Mouse (Mus musculus): ENCODE data around the gene Lmbr1l. TPM values are rescaled to one million over a fixed set of nuclear protein-coding genes. Genes with fewer than 3 reads are reported as not detected.

Lmbr1l gene
- total and polyA plus RNA-seq, 3 experiments: 23.4 to 30.4 (median 27.9) TPM

DNA sequence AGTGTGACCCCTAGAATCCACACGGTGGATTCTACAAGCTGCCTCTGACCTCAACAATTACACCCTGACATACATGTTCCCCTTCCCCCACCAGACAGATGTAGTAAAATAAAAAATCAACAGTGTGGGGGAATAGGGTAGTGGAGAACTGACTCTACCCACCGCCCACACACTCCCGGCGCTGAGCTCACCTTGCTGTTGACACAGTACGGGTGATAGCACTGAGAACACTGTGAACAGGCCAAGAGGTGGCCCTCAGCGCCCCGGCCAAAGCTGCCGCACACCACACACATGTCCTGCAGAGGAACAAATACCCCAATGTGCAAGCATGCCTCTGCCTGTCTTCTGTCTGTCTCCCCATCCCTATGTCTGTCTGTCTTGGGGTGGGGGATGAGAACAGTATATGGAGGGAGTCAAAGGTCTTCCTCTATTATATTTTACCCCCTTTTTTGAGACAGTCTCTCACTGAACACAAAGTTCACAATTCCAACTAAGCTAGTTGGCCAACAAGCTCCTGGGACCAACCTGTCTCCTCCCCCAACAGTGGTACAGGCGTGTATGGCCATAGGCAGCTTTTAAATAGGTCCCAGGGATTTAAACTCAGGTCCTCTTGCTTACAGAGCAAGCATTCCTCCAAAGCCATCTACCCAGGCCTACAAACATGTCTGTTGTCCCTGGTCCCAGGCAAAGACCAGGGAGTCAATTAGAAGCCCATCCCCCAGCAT lies 58.5 kb downstream of the Lmbr1l start:
- Histone ChIP-seq H3K4me3 (replicated peaks in 1 of 3; ENCODE audit: low read depth in 2 of 3, low read length in 2 of 3, poor library complexity in 1 of 3) (no peak overlapping the region), H3K9me3 (replicated peaks; ENCODE audit: low read length) (no peaks in the 10 kb centered on the region), H3K27ac (ENCODE audit: insufficient read depth, low read depth) (no peak overlapping the region), H3K27me3 (replicated peaks) (no peaks in the 10 kb centered on the region), H3K9ac (ENCODE audit: insufficient read depth, low read depth) (no peak overlapping the region), H3K36me3 (replicated peaks in 1 of 2; ENCODE audit: control insufficient read depth in 1 of 2, insufficient read depth in 1 of 2, low read length in 1 of 2) (peaks cover 98 to 99% of the 10 kb centered on the region in 2 experiments), H3K79me2 (replicated peaks; ENCODE audit: control insufficient read depth, extremely low read depth, insufficient read depth, poor library complexity, severe bottlenecking) (no peaks in the 10 kb centered on the region; the same call in 1 of the 2 replicates), H3K4me2 (ENCODE audit: insufficient read depth, low read depth, poor library complexity, severe bottlenecking) (no peak overlapping the region), H3K4me1 (ENCODE audit: control insufficient read depth in 1 of 2, insufficient read depth in 2 of 2) (no peaks in the 10 kb centered on the region)
- dilution Hi-C loops (cut with MboI; ENCODE audit: extremely low pct_ligation_motif_present, extremely low pct_unique_long_range_greater_than_20kb, low sequenced_read_pairs): no loop called here
- TF ChIP-seq ZKSCAN1 (IDR thresholded peaks at IDR 0.05; ENCODE audit: borderline replicate concordance, low read depth, low read length) (no peak), MAZ (IDR thresholded peaks at IDR 0.05; ENCODE audit: low read depth, low read length) (no peak), BHLHE40 (IDR thresholded peaks at IDR 0.05; ENCODE audit: low read depth, low read length) (no peak), MYC (IDR thresholded peaks at IDR 0.05; ENCODE audit: low read depth, low read length) (no peak), IRF4 (IDR thresholded peaks at IDR 0.05; ENCODE audit: low read depth, low read length) (no peak), EP300 (IDR thresholded peaks at IDR 0.05; ENCODE audit: low read length) (no peak), KAT2A (IDR thresholded peaks at IDR 0.05; ENCODE audit: insufficient replicate concordance, low read length) (no peak), SMC3 (IDR thresholded peaks at IDR 0.05; ENCODE audit: low read depth, low read length) (no peak), MEF2A (IDR thresholded peaks at IDR 0.05; ENCODE audit: borderline replicate concordance, low read depth, low read length) (no peak), NRF1 (IDR thresholded peaks at IDR 0.05; ENCODE audit: low read depth, low read length) (no peak), TCF12 (IDR thresholded peaks at IDR 0.05; ENCODE audit: low read depth, low read length) (no peak), ZMIZ1 (IDR thresholded peaks at IDR 0.05; ENCODE audit: low read depth, low read length) (no peak), USF1 (IDR thresholded peaks at IDR 0.05; ENCODE audit: low read depth, low read length) (no peak), MAFK (IDR thresholded peaks at IDR 0.05; ENCODE audit: insufficient replicate concordance, low read length) (no peak)
- in situ Hi-C loops (cut with MboI; ENCODE audit: low pct_ligation_motif_present, low pct_unique_long_range_greater_than_20kb, low sequenced_read_pairs): no loop called here
- DNase-seq (ENCODE audit: extremely low read depth): no peak

- no peak for TF ChIP-seq NELFE (IDR thresholded peaks at IDR 0.05; ENCODE audit: low read depth, low read length)
- no peak for TF ChIP-seq POLR2AphosphoS2 (IDR thresholded peaks at IDR 0.05; ENCODE audit: low read depth, low read length)
- TF ChIP-seq USF2 (conservative IDR thresholded peaks at IDR 0.05; ENCODE audit: low read depth, low read length): no peak
- TF ChIP-seq TBP (conservative IDR thresholded peaks at IDR 0.05; ENCODE audit: low read depth, low read length): no peak
- TF ChIP-seq SIN3A (IDR thresholded peaks at IDR 0.05; ENCODE audit: low read length): no peak
- TF ChIP-seq TCF12 (IDR thresholded peaks at IDR 0.05; ENCODE audit: low read depth, low read length): no peak
- TF ChIP-seq JUN (IDR thresholded peaks at IDR 0.05; ENCODE audit: insufficient read depth, low read depth, low read length): no peak
- no peak for TF ChIP-seq ZC3H11A (IDR thresholded peaks at IDR 0.05; ENCODE audit: low read depth, low read length)
- TF ChIP-seq JUND (conservative IDR thresholded peaks at IDR 0.05; ENCODE audit: low read depth, low read length): no peak
- TF ChIP-seq MAZ (IDR thresholded peaks at IDR 0.05; ENCODE audit: low read depth, low read length): no peak
- TF ChIP-seq RCOR1 (conservative IDR thresholded peaks at IDR 0.05; ENCODE audit: low read depth, low read length): no peak
- no peak for TF ChIP-seq USF1 (IDR thresholded peaks at IDR 0.05; ENCODE audit: low read depth, low read length)
- no peak for TF ChIP-seq RAD21 (IDR thresholded peaks at IDR 0.05; ENCODE audit: low read depth, low read length)
- TF ChIP-seq NRF1 (IDR thresholded peaks at IDR 0.05; ENCODE audit: low read depth, low read length): no peak
- TF ChIP-seq CHD1 (IDR thresholded peaks at IDR 0.05; ENCODE audit: low read depth, low read length): no peak
- TF ChIP-seq POLR2A (IDR thresholded peaks at IDR 0.05; ENCODE audit: low read depth, low read length): no peak
- no peak overlapping the region for H3K27ac ChIP-seq (ENCODE audit: insufficient read depth, low read depth)
- dilution Hi-C loops (cut with MboI; ENCODE audit: extremely low pct_ligation_motif_present, extremely low pct_unique_long_range_greater_than_20kb, low sequenced_read_pairs) (no loop called here), in situ Hi-C loops (cut with MboI; ENCODE audit: low pct_ligation_motif_present, low pct_unique_long_range_greater_than_20kb, low sequenced_read_pairs) (no loop called here)
- no peak overlapping the region for H3K9ac ChIP-seq (ENCODE audit: insufficient read depth, low read depth)
- no peak overlapping the region for H3K4me2 ChIP-seq (ENCODE audit: insufficient read depth, low read depth, poor library complexity, severe bottlenecking)
- H3K27me3 ChIP-seq (replicated peaks): no peaks in the 10 kb centered on the region
- peaks cover 98 to 99% of the 10 kb centered on the region in 2 experiments for H3K36me3 ChIP-seq (replicated peaks in 1 of 2; ENCODE audit: control insufficient read depth in 1 of 2, insufficient read depth in 1 of 2, low read length in 1 of 2)
- no peak overlapping the region for H3K4me3 ChIP-seq (replicated peaks in 1 of 3; ENCODE audit: low read depth in 2 of 3, low read length in 2 of 3, poor library complexity in 1 of 3)
- no peaks in the 10 kb centered on the region for H3K4me1 ChIP-seq (ENCODE audit: control insufficient read depth in 1 of 2, insufficient read depth in 2 of 2)
- H3K79me2 ChIP-seq (replicated peaks; ENCODE audit: control insufficient read depth, extremely low read depth, insufficient read depth, poor library complexity, severe bottlenecking): no peaks in the 10 kb centered on the region
- H3K9me3 ChIP-seq (replicated peaks; ENCODE audit: low read length): no peaks in the 10 kb centered on the region
- no peak for DNase-seq (ENCODE audit: extremely low read depth)
These were observed 63.8 kb downstream of the Lmbr1l start for GRCm38 (mm10) chr15:98854214-98854613.

Measured in CH12.LX (cell line).